Mouse (Mus musculus) kidney, postnatal 14 days (tissue): ENCODE data around the gene Mas1.

Experiments used
- DNase-seq: peaks from one replicate; pipeline ENCODE4 v3.0.0; 2022; ENCODE audit warnings: mixed read lengths

Gene Mas1

DNA sequence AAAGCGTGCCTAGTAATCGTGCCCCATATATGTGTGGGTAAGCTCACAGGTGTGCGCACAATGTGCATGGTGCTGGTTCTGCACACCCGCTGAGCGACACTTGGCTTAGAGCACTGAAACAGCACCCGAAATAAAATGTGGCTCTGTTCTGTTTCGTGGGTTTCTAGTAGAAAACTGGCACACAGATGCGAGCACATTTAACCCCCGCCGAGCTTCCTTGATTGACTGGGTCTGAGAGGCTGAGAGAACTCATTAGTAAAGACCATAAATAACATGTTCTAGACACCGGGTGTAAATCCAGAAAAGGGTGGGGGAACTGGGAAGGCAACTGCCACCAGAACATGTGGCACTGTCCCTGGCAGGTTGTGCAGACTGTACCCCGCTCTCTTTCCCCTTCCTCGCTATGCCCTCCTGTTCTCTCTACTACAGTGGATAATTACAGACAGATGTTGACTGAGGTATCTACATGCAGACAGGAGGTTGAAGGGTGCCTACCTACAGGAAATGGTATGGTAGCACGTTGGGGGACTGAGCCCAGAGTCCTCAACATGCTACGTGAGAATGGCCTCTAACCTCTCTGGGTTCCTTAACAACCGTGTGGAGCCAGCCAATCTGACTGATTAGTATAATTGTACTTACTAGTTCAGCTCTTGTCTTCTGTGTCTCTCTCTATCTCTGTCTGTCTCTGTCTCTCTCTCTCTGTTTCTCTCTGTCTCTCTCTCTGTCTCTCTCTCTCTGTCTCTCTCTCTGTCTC, 4.5 kb upstream of the Mas1 start:
- DNase-seq = no peak

- no peak for DNase-seq
Observed at GRCm38 (mm10) chr17:12868640-12869039, 697 bp upstream of the Mas1 start.

DNA sequence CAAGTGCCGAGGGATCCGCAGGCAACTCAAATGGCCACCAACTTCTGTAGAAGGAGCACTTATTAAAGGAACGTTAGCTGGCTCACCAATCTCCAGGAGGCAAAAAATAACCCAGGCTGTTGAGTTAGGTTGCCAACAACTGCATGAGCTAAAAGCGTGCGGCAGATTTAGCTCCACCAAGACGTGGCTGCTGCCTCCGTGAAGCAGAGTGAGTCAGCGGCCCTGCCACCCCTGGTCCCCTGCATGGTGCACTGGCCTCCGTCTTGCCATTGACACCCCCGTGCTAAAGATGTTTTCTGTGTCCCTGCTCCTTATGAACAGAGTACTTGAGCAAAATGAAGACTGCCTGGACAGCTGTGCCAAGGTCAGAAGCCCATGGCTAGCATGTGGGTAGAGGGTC, 1.1 kb downstream of the Mas1 start:
- no peak for DNase-seq

DNA sequence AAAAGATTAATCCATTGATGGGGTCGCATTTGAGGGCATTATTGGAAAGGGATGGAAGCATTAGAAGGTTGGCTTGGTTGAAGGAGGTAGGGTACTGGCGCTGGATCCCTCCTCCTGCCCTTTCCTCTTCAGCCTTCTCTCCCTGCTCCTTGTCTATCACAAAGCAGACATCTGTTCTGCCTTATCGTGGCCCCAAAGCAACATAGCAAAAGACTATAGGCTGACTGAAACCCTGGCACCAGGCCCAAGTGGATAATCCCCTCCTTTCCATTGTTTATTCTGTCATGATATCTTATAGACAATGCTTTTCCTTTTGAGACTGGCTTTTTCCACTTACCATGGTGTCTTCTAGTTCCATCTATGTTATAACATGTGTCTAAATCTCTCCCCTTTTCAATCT, 2.5 kb downstream of the Mas1 start:
- DNase-seq = no peak

DNA sequence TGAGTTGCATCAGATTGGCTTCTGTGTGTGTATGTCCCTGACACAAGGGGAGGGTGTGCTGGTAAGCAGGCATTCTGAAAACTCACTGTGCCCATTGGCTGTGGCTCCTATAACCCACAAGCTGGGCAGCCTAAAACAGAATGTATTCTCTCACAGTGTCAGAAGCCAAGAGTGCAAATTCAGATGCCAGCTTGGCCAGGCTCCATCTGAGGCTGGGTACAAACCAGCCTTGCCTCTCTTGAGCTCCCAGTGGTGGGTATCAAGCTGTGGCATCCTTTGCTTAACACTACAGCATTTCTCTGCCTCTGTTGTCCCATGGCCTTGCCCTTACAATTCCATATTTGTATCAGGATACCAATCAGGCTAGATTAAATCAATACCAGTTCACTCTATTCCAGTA, 3.8 kb downstream of the Mas1 start:
- DNase-seq = no peak

DNA sequence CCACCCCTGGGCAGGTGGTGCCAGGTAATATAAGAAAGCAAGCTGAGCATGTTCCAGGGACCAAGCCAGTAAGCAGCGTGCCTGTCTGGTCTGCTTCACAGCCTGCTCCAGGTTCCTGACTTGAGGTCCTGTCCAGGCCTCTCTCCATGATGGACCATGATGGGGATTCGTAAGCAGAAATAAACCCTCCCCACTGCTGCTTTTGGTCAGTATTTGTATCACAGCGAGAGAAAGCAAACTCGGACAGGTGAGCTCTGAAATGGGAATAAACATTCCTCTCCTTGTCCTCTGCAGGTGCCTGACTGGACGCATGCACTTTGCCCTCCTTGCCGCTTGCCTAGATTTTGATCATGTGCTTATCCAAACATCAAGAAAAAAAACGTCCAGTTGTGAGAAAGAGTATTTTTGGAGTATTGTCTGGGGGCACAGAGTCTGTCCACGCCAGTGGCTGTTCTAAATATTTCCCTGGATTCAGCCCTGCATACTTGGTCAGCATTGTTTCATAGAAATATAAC, 8.9 kb downstream of the Mas1 start:
- DNase-seq = peak; percentile 40

- no peak for DNase-seq
Observed at GRCm38 (mm10) chr17:12858072-12858471, 9.9 kb downstream of the Mas1 start.

- no peak for DNase-seq
Observed at GRCm38 (mm10) chr17:12857395-12857794, 10.5 kb downstream of the Mas1 start.

- no peak for DNase-seq
Observed at GRCm38 (mm10) chr17:12854386-12854785, 13.6 kb downstream of the Mas1 start.

DNA sequence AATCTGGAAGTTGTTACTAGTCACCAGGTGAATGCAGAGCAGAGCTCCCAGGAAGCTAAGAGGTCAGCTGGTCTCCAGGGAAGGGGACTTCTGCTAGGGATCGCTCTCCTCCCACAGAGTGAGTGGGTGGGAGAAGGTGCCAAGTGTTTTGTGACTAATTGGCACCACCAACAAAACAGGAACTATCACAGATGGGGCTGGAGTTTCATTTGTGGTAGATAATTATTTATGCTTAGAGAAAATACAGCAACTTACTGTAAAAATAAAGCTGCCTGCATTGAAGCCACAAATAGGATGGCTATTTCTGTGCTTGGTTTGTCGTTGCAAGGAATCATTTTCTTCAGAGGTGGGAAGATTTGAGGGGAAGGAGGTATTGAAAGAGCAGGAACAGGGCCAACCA, 14.1 kb downstream of the Mas1 start:
- DNase-seq = no peak

DNA sequence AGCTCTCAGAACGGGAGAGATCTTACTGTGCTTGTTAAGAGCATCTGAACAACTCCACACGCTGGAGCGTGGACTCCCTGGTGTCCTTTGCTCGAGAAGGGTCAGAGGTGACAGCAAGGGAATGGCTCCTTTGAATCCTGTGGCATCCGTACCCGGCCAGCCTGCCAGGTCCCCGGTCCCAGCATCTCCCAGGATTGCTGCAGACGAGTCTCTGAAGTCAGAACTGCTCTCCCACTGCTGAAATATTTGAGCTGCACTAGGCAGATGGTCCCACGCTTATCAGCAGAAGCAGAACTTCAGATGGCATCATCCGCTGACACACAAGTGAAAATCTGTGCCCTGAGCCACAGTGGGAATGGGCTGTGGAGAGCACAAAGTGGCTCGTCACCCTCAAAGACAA, 16.3 kb downstream of the Mas1 start:
- DNase-seq = no peak

DNA sequence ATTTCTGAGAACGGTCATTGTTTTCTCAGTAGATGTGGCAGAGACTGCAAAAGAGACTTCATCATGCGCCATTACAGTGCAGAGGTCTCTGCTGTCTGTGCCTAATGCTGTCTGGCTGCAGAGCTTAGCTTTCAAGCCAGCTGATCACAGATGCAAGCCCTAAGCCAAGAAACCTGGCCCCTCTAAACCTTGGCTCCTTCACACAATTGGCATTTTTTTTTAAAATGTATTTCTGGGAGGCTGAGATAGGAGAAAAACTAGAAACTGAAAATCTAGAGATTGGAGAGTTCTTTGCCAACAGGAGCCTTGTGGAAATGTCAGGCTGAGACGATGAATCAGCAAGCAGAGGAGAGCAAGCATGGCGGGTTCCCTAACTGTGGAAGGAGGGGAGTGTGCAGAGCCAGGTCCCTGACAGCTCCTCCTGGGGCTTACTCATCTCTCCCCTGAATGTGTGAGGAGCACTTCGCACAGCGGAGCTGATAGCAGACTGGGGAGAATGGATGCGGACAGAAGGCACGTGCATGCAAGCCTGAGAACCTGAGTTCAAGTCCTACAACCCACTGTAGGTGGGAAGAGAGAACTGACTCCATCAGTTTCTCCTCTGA, 18.1 kb downstream of the Mas1 start:
- no peak for DNase-seq

GRCm38 (mm10) chr17:12847736-12848135, 20.2 kb downstream of the Mas1 start:
- DNase-seq = no peak

- peak; percentile 44 for DNase-seq
Observed at GRCm38 (mm10) chr17:12846474-12846873, 21.5 kb downstream of the Mas1 start.

DNA sequence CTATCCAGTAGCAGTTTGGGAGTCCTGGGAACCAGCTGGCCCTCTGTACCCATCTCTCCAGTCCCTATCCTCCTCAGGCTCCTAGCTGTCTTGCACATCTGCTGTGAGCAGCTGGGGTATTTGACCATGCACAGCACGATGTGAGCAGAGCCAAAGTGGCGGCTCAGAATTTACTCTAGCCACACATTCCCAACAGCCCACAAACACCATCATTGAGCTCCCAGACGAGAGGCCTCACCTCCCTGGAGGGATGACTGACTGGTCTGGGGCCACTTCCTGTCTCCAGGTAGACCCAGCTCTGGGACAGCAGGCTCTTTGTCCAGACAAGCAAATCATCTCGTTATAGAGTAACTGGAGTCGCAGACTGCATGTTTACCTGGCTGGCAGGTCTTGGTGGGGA, 22.1 kb downstream of the Mas1 start:
- DNase-seq = no peak

GRCm38 (mm10) chr17:12844540-12844939, 23.4 kb downstream of the Mas1 start:
- no peak for DNase-seq

- no peak for DNase-seq
Observed at GRCm38 (mm10) chr17:12843826-12844225, 24.1 kb downstream of the Mas1 start.

DNA sequence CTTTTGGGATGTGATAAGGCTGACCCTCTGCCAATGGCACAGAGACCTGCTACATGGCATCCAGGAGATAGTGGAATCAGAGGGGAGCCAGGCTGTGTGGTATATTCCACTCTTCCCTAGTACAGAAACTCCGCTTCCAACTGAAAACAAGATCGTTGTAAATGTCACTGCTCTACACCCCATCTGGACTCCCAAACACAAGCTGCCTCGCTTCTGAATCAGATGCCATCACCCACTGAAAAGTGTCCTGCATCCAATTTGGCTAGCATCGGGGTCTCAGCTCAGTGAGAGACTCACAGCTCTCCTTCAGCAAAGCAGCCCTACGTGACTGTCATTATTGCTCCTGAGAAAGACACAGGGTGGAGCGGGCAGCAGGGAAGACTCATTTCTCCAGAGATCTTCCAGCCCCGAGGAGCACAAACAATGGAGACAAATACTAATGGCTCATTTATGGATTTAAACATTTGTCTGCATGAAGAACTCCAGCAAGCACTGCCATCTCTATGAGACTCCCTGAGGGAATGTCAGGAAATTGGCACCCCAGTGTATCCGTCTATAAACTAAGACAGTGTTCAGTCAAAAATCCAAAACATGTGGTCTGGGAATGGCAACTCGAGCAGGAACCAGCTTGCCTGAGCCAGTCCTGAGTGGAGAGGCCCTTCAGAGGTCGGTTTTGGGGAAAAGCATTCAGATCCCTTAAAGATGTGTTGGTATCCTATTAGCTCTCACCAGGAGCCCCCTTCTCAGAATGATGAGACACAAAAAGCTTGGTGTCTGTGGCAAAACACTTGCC, 28.3 kb downstream of the Mas1 start:
- no peak for DNase-seq

- DNase-seq = no peak
Observed at GRCm38 (mm10) chr17:12835738-12836137, 32.2 kb downstream of the Mas1 start.

DNA sequence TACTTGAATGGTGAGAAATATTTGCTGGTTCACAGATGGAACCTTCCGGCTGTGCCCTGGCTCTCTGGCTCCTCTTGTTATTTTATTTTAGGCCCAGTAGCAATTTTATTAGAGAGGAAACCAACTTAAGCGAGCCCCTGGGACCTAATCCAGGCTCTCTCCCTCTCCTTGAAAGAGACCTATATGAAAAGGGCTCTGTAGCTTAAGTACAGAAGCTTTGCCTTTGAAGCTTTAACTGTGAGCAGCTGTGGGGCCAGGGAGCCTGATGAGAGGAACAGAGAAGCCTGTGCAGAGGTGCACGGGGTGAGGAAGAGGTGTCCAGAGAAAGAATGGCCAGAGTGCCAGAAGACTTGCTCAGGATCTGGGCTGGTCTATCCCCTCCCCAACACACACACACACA, 33.1 kb downstream of the Mas1 start:
- no peak for DNase-seq

DNA sequence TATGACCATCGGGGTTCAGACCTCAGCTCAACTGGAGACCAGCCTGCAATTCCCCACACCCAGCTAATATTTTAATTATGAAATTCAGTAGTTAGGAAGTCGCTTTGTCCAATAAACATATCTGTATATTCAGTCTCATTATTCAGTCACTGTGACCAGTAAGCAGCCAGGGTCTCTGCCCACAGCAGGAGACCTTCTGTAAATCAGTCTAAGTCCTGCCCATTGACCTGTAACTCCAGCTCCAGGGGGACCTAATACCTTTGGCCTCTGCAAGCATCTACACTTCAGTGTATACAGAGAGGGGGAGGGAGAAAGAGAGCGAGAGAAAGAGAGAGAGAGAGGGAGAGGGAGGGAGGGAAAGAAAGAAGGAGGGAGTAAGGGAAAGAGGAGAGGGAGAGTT, 33.6 kb downstream of the Mas1 start:
- peak; percentile 54 for DNase-seq

DNA sequence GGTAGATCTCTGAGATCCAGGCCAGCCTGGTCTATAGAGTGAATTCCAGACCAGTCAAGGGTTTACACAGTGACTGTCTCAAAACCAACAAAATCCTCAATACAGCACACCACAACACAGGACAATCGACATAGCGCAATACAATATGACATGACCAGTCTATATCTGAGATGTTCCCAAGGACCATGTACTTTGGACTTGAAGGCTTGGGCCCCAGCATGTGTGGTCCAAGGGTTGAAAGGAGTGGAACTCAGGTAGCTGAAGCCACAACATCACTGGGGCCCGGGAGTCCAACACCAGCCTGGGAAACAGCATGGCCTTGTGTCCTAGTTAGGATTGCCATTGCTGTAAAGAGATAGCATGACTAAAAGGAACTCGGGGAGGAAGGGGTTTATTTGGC, 35.3 kb downstream of the Mas1 start:
- no peak for DNase-seq

DNA sequence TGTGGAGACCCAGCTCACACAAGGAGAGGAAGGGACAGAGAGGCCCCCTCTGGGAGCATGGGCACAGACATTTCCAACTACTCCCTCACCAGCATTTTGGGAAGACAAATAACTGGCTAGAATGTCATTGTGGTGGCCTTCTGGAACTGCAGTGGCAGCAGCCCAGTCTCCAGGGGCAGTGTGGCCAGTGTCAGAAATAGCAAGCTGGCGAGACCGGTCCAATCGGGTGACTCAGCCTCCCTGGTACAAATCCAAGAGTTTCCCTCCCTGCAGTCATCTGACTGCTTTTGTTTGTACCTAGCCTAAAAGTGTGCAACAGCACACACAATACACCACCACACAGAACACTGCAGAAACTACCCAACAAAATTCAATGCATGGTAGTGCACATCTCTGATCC, 35.7 kb downstream of the Mas1 start:
- DNase-seq = peak; percentile 21

DNA sequence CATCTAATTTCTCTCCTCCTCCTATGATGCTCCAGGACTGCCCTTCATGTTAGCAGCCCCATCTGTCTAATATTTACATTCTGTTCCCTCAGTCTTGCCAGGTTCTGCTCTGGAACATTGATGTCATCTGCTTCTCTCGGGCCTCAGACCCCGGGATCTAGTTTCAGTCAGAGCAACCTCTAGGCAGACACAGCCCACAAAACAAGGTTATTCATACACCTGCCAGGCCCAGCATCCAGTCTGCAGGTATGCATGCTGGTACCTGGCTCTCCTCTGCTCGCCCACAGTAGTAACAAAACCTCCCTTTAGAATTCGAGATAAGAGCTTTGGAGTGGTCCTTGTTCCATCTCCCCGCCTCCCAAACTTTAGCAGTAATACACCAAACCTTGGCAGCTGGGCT, 37.6 kb downstream of the Mas1 start:
- no peak for DNase-seq
